Mouse (Mus musculus): ENCODE measurements at regions not wholly inside any gene's neighbourhood (a gene's known extent, or its start where the extent isn't known, plus 50 kb on each side); places are given as distances from the start of the nearest gene placed in this dataset.
A peak's percentile ranks its signal among the peaks of the same experiment; 100 is the strongest.

- Histone ChIP-seq H3K4me1 (peaks cover 16% of the 10 kb centered on the region), H3K9me3 (no peaks in the 10 kb centered on the region), H3K36me3 (replicated peaks) (no peaks in the 10 kb centered on the region), H3K27ac (no peak overlapping the region), H3K27me3 (no peaks in the 10 kb centered on the region), H3K9ac (no peak overlapping the region), H3K4me2 (no peak overlapping the region), H3K4me3 (replicated peaks) (no peak overlapping the region)
- 78% methylated on average over 6 of the region's 6 CpGs for WGBS
- ATAC-seq (ENCODE audit: low FRiP score): no peak
Observed at GRCm38 (mm10) chr14:101382838-101383237, 182.7 kb upstream of the Prr30 start.

- H3K27ac ChIP-seq: no peak overlapping the region
- H3K9ac ChIP-seq: no peak overlapping the region
- ATAC-seq (ENCODE audit: low FRiP score): no peak
- no peaks in the 10 kb centered on the region for H3K36me3 ChIP-seq (replicated peaks)
- H3K9me3 ChIP-seq: no peaks in the 10 kb centered on the region
- peaks cover 16% of the 10 kb centered on the region for H3K4me1 ChIP-seq
- H3K4me2 ChIP-seq: no peak overlapping the region
- no peaks in the 10 kb centered on the region for H3K27me3 ChIP-seq
- no peak overlapping the region for H3K4me3 ChIP-seq (replicated peaks)
- WGBS: 82% methylated on average over 2 of the region's 2 CpGs
Observed at GRCm38 (mm10) chr14:101381943-101382342, 181.8 kb upstream of the Prr30 start.

DNA sequence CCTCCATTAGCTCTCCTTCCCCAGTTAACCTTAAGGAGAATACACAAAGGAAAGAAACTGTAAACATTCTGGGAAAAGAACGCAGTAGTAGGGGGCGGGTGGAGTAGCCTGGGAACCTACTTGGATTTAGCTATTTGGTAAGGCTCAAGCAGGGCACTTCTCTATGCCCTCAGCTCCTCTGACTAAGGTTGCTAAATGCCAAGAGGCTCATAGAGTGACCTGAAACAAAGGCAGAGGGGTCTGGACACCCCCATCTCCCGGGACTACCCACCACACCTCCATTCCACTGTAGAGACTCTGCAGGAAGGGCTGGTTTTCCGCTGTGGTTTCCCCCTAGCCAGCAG, 179.5 kb upstream of the Prr30 start:
- H3K4me3 ChIP-seq (replicated peaks): no peak overlapping the region
- H3K27me3 ChIP-seq: no peaks in the 10 kb centered on the region
- peak; percentile 34; the same call in 1 of the 2 replicates for ATAC-seq (ENCODE audit: low FRiP score)
- 0 out of 2 replicates have a peak overlapping the region, but pooled peaks have one; percentile 51 for H3K4me2 ChIP-seq
- no peak overlapping the region for H3K27ac ChIP-seq
- H3K4me1 ChIP-seq: peaks cover 16% of the 10 kb centered on the region
- 50% methylated on average over 4 of the region's 4 CpGs for WGBS
- peak overlapping the region; percentile 49; the same call in 1 of the 2 replicates for H3K9ac ChIP-seq
- no peaks in the 10 kb centered on the region for H3K36me3 ChIP-seq (replicated peaks)
- H3K9me3 ChIP-seq: no peaks in the 10 kb centered on the region

DNA sequence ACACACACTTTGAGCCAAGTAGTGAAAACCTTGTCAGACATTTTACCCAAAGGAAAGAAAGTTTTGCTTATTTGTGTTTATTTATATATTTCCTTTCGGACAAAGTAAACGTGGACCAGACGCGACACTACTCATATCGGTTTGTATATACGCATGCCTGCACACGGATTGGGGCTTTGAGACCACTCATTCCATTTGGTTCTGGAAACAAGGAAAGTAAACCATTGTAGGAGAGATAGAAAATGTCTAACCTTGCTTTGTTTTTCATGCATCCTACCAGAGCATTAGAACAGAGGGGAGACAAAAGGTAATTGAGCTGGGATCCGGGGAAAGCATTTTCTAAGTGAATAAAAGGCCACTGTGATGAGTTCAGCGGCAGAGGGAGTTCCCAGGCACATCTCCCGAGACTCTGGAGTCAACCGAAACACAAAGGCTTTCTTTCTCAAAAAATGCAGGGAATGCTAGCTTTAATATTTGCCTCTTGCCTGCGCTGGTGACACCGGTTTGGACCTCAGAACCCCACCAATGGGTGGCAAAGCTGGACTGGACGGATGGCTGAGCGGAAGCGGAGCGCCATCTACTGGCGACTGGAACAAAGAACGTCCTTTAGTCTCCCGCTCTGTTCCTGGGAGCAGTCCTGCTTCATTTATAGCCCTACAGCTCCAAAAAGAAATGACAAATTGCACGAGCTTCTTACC, 179.0 kb upstream of the Prr30 start:
- H3K4me3 ChIP-seq (replicated peaks): peak overlapping the region; percentile 29
- peak overlapping the region; percentile 49; the same call in 1 of the 2 replicates for H3K9ac ChIP-seq
- no peaks in the 10 kb centered on the region for H3K27me3 ChIP-seq
- no peaks in the 10 kb centered on the region for H3K36me3 ChIP-seq (replicated peaks)
- WGBS: 18% methylated on average over 21 of the region's 21 CpGs
- H3K27ac ChIP-seq: no peak overlapping the region
- H3K9me3 ChIP-seq: no peaks in the 10 kb centered on the region
- peak; percentile 89 for ATAC-seq (ENCODE audit: low FRiP score)
- peak overlapping the region; percentile 51 for H3K4me2 ChIP-seq
- H3K4me1 ChIP-seq: peaks cover 16% of the 10 kb centered on the region

DNA sequence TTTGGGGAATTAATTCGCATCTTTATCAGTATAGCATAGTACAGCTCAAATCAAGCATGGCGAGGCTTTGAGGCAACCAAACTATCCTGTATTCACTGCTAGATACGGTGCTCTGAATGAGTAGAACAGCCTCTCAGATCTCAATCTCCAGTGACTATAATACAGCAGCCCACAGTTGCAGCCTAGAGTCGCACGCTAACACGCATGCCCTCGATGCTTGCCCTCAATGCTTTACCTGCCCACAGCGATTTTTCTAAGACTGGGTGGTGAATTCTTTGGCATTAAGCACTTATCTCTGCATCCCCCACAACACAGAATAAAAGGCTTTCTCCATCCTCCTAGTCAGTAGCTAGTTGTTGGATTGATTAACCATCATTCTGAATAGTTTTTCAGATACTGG, 178.4 kb upstream of the Prr30 start:
- Histone ChIP-seq H3K9me3 (no peaks in the 10 kb centered on the region), H3K27ac (no peak overlapping the region), H3K36me3 (replicated peaks) (no peaks in the 10 kb centered on the region), H3K27me3 (no peaks in the 10 kb centered on the region), H3K4me2 (peak overlapping the region; percentile 51; the same call in 1 of the 2 replicates), H3K4me1 (peaks cover 16% of the 10 kb centered on the region), H3K4me3 (replicated peaks) (no peak overlapping the region), H3K9ac (no peak overlapping the region)
- peak; percentile 25; the same call in 1 of the 2 replicates for ATAC-seq (ENCODE audit: low FRiP score)
- WGBS: 57% methylated on average over 8 of the region's 8 CpGs

DNA sequence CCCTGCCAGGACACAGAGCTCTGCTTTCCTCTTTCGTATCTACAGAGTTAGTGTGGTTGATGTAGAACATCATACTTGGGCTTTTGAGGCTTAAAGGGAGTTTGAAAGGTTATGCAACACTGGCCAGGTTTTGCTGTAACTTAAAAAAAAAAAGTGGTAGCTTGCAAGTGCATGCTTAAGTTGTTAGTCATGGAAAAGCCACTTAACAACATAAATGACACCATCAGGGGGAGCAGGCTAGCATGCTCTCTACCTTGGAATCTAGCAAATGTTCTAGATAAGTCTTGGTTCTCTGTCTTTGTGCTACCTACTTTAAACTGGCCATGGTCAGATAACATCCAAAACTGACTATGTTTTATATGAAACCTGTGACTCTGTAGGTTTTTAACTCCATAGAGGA, 176.6 kb upstream of the Prr30 start:
- ATAC-seq (ENCODE audit: low FRiP score): no peak
- no peak overlapping the region for H3K27ac ChIP-seq
- H3K4me3 ChIP-seq (replicated peaks): no peak overlapping the region
- no peaks in the 10 kb centered on the region for H3K27me3 ChIP-seq
- no peaks in the 10 kb centered on the region for H3K36me3 ChIP-seq (replicated peaks)
- 86% methylated on average over 1 of the region's 1 CpGs for WGBS
- peaks cover 16% of the 10 kb centered on the region for H3K4me1 ChIP-seq
- H3K9me3 ChIP-seq: no peaks in the 10 kb centered on the region
- no peak overlapping the region for H3K9ac ChIP-seq
- H3K4me2 ChIP-seq: no peak overlapping the region

DNA sequence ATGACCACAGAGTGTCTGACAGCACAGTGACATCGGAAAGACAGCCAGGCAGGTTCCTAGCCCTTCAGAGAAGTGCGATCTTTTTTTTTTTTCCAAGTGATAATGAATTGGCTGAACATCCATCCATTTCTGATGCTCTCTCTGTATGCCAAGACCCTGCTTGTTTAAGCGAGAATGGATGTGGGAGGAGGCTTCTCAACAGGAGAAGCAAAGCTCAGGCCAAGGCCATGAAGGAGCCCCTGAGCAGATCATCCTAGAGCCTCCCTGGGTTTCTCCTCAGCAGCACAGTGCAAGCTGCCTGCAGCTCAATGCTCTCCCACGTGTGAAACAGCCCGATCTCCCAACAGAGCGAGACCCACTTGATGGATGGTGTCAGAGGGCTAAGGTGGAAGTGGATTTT, 175.7 kb upstream of the Prr30 start:
- Histone ChIP-seq H3K36me3 (replicated peaks) (no peaks in the 10 kb centered on the region), H3K9me3 (no peaks in the 10 kb centered on the region), H3K4me1 (peaks cover 16% of the 10 kb centered on the region), H3K27me3 (no peaks in the 10 kb centered on the region), H3K9ac (no peak overlapping the region), H3K27ac (0 out of 2 replicates have a peak overlapping the region, but pooled peaks have one; percentile 15), H3K4me3 (replicated peaks) (no peak overlapping the region), H3K4me2 (no peak overlapping the region)
- 60% methylated on average over 6 of the region's 6 CpGs for WGBS
- ATAC-seq (ENCODE audit: low FRiP score): no peak

DNA sequence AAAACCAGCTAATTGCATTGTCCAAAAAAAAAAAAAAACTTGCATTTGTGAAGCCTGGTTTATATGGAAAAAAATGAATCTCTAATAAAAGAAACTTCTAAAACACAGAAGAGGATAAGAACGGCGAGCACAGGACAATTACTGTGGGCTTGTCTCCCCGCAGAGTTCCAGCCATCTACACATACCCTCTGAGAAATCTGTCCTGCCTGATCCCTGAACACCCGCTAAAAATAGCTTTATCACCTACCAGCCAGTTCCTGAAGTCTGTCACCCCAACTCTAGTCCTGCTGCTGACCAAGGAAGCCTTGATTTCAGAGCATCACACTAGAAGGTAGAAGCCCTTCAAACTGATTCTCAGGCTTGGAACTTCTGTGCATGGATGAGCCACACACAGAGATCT, 173.7 kb upstream of the Prr30 start:
- 96% methylated on average over 4 of the region's 4 CpGs for WGBS
- no peaks in the 10 kb centered on the region for H3K36me3 ChIP-seq (replicated peaks)
- H3K4me3 ChIP-seq (replicated peaks): no peak overlapping the region
- no peaks in the 10 kb centered on the region for H3K9me3 ChIP-seq
- no peak overlapping the region for H3K27ac ChIP-seq
- H3K4me2 ChIP-seq: no peak overlapping the region
- H3K9ac ChIP-seq: no peak overlapping the region
- no peak for ATAC-seq (ENCODE audit: low FRiP score)
- H3K4me1 ChIP-seq: peaks cover 8% of the 10 kb centered on the region
- no peaks in the 10 kb centered on the region for H3K27me3 ChIP-seq

DNA sequence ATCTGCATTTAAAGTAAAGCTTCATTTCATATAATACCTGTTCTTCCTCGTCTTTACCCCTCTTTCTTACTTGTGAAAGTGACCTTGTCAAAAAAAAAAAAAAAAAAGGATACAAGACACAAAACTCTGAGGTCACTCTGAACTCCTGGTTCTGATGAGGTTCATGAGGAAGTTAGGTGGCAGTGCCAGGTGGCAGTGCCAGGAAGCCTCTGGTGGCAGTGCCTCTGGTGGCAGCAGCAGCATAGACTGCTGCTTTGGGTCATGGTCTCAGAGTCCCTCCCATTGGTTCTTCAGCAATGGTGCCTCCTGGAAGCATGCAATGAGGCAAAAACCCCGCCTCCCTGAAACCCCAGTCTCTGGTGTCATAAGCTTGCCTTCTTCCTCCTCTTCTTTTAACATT, 159.7 kb upstream of the Prr30 start:
- Histone ChIP-seq H3K27me3 (no peaks in the 10 kb centered on the region), H3K9me3 (no peaks in the 10 kb centered on the region), H3K9ac (no peak overlapping the region), H3K4me3 (replicated peaks) (no peak overlapping the region), H3K36me3 (replicated peaks) (no peaks in the 10 kb centered on the region), H3K4me1 (no peaks in the 10 kb centered on the region), H3K4me2 (no peak overlapping the region), H3K27ac (no peak overlapping the region)
- WGBS: 82% methylated on average over 2 of the region's 2 CpGs
- no peak for ATAC-seq (ENCODE audit: low FRiP score)

- H3K9me3 ChIP-seq: no peaks in the 10 kb centered on the region
- ATAC-seq (ENCODE audit: low FRiP score): peak; percentile 76
- no peak overlapping the region for H3K4me3 ChIP-seq (replicated peaks)
- H3K36me3 ChIP-seq (replicated peaks): no peaks in the 10 kb centered on the region
- no peak overlapping the region for H3K9ac ChIP-seq
- no peaks in the 10 kb centered on the region for H3K27me3 ChIP-seq
- no peak overlapping the region; the same call in 1 of the 2 replicates for H3K4me2 ChIP-seq
- H3K4me1 ChIP-seq: peaks cover 18% of the 10 kb centered on the region
- peak overlapping the region; percentile 81 for H3K27ac ChIP-seq
- 29% methylated on average over 3 of the region's 3 CpGs for WGBS
Observed at GRCm38 (mm10) chr14:101353009-101353378, 152.9 kb upstream of the Prr30 start.

GRCm38 (mm10) chr14:101352046-101353008, 152.2 kb upstream of the Prr30 start:
- peak; percentile 94 for ATAC-seq (ENCODE audit: low FRiP score)
- 7% methylated on average over 6 of the region's 6 CpGs for WGBS
- H3K27me3 ChIP-seq: no peaks in the 10 kb centered on the region
- no peak overlapping the region; the same call in 1 of the 2 replicates for H3K4me2 ChIP-seq
- no peaks in the 10 kb centered on the region for H3K36me3 ChIP-seq (replicated peaks)
- H3K9me3 ChIP-seq: no peaks in the 10 kb centered on the region
- H3K4me1 ChIP-seq: peaks cover 18% of the 10 kb centered on the region
- no peak overlapping the region for H3K4me3 ChIP-seq (replicated peaks)
- H3K9ac ChIP-seq: no peak overlapping the region
- H3K27ac ChIP-seq: peak overlapping the region; percentile 81

DNA sequence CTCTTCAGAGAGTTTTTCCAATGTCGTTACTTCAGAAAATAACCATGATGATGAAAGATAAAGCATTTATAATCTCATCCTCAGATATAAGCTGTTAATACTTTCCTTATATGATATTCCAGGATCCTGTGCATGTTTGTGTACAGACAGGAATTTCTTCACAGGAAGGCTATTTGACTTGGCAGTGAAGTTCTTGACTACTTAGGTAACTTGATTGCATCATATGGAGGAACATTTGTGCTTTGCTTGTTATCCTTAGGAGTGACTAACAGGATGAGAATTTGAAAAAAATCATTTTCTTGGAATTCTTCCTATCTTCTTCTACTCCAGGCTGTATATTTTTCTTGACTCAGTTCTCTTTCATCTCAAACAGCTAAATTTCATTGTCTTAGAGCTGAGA, 140.2 kb upstream of the Prr30 start:
- H3K4me3 ChIP-seq (replicated peaks): no peak overlapping the region
- H3K4me1 ChIP-seq: peaks cover 3% of the 10 kb centered on the region; the same call in 1 of the 2 replicates
- no peak overlapping the region for H3K4me2 ChIP-seq
- no peaks in the 10 kb centered on the region for H3K9me3 ChIP-seq
- ATAC-seq (ENCODE audit: low FRiP score): no peak
- no peaks in the 10 kb centered on the region for H3K27me3 ChIP-seq
- 95% methylated on average over 1 of the region's 1 CpGs for WGBS
- H3K9ac ChIP-seq: no peak overlapping the region
- H3K36me3 ChIP-seq (replicated peaks): no peaks in the 10 kb centered on the region
- H3K27ac ChIP-seq: no peak overlapping the region
